Mouse (Mus musculus) small intestine, adult 10 weeks (tissue): ENCODE results near the gene Gm5849. TPM values are rescaled to one million over a fixed set of nuclear protein-coding genes. Genes with fewer than 3 reads are reported as not detected.

Source experiments
- polyA plus RNA-seq: library from polyadenylated mRNA; stranded (reverse); fragments of 350-450 nt; fragmentation: Illumina TruSeq; extraction: RNeasy Lipid Tissue Mini Kit (QIAGEN cat#74804); gene quantifications from one replicate; pipeline ENCODE4 v1.2.3, GENCODE M21; 2014; ENCODE audit warnings: low replicate concordance

Gm5849 gene
- not detected for polyA plus RNA-seq

GRCm38 (mm10) chr3:90777776-90778175 is at the start of gene Gm5849:
Gm5849 (minus strand) TSS chr3:90777876.

GRCm38 (mm10) chr3:90726606-90727005 is 51.1 kb downstream of the Gm5849 start, which contains the start of gene Pglyrp4:
Pglyrp4 (plus strand) TSS chr3:90726906.

Other genes with a start within 250 kb of the Gm5849 start
- gene S100a16, start 240.6 kb downstream of the Gm5849 start, polyA plus RNA-seq = 9.7 TPM
- not detected for gene S100a3, start 217.3 kb downstream of the Gm5849 start, polyA plus RNA-seq
- not detected for gene S100a2, start 187.6 kb downstream of the Gm5849 start, polyA plus RNA-seq
- not detected for gene Gm42674, start 176.0 kb downstream of the Gm5849 start, polyA plus RNA-seq
- not detected for gene S100a4, start 174.1 kb downstream of the Gm5849 start, polyA plus RNA-seq
- gene S100a5, start 169.4 kb downstream of the Gm5849 start, polyA plus RNA-seq = not detected
- 8.6 TPM for gene S100a6, start 165.0 kb downstream of the Gm5849 start, polyA plus RNA-seq
- gene S100a7a, start 123.9 kb downstream of the Gm5849 start, polyA plus RNA-seq = not detected
- gene S100a8, start 108.9 kb downstream of the Gm5849 start, polyA plus RNA-seq = not detected
- gene S100a9, start 82.2 kb downstream of the Gm5849 start, polyA plus RNA-seq = not detected
- not detected for gene Pglyrp4, start 51.0 kb downstream of the Gm5849 start, polyA plus RNA-seq